Mouse (Mus musculus) heart, embryonic 10.5 days (tissue): ENCODE results near the gene Limch1. TPM values are rescaled to one million over a fixed set of nuclear protein-coding genes. Genes with fewer than 3 reads are reported as not detected.
A peak's percentile ranks its signal among the peaks of the same experiment; 100 is the strongest.

Experiments used
- DNase-seq: peaks from one replicate; pipeline ENCODE4 v3.0.0-alpha.2; 2017; ENCODE audit warnings: low spot score
- H3K27ac ChIP-seq: fragments of 300-500 bp; sonication (generic); 2 replicates; pipeline ENCODE4 v1.5.1; 2016; ENCODE audit warnings: mild to moderate bottlenecking
- H3K27me3 ChIP-seq: fragments of 300-500 bp; sonication (generic); 2 replicates; pipeline ENCODE4 v1.6.1; 2016; ENCODE audit warnings: mild to moderate bottlenecking; ENCODE audit not compliant: poor library complexity, insufficient read depth, severe bottlenecking
- H3K36me3 ChIP-seq: fragments of 300-500 bp; sonication (generic); 2 replicates; pipeline ENCODE4 v1.6.1; 2016; ENCODE audit warnings: mild to moderate bottlenecking, moderate library complexity
- H3K4me1 ChIP-seq: fragments of 300-500 bp; sonication (generic); 2 replicates; pipeline ENCODE4 v1.6.1; 2016; ENCODE audit warnings: mild to moderate bottlenecking
- H3K4me3 ChIP-seq: fragments of 300-500 bp; sonication (generic); 2 replicates; pipeline ENCODE4 v1.5.1; 2016; ENCODE audit warnings: mild to moderate bottlenecking, moderate library complexity
- H3K9me3 ChIP-seq: fragments of 300-500 bp; sonication (generic); 2 replicates; pipeline ENCODE4 v1.6.1; 2016; ENCODE audit warnings: mild to moderate bottlenecking, moderate library complexity
- WGBS: fragments of 180-500 bp; shearing (Covaris S2); methylation state at CpG from one replicate; pipeline ENCODE4 v1.1.7; 2016; 5-methylcytosine and 5-hydroxymethylcytosine counted together
- polyA plus RNA-seq: library from polyadenylated mRNA; unstranded; fragments of >200 nt; fragmentation: Nextera tagmentation; extraction: Ambion mirVana; gene quantifications from 2 replicates; pipeline ENCODE4 v1.2.1, GENCODE M21; 2016

The Limch1 gene
- polyA plus RNA-seq, 1 experiment from 2014 or later, result 30.1 TPM

- Histone ChIP-seq H3K27me3 (0 out of 2 replicates have a peak, but pooled peaks cover 6% of the 10 kb centered on the region), H3K4me1 (peaks cover 40% of the 10 kb centered on the region; the same call in 1 of the 2 replicates), H3K27ac (0 out of 2 replicates have a peak overlapping the region, but pooled peaks have one; percentile 6), H3K4me3 (no peak overlapping the region), H3K9me3 (no peaks in the 10 kb centered on the region), H3K36me3 (no peaks in the 10 kb centered on the region)
- 22% methylated on average over 9 of the region's 9 CpGs for WGBS
- DNase-seq, result no peak
These were observed 54.6 kb downstream of the Limch1 start for GRCm38 (mm10) chr5:66800243-66800642.

GRCm38 (mm10) chr5:66800977-66801376 lies 55.4 kb downstream of the Limch1 start:
- DNase-seq, result no peak
- no peak overlapping the region for H3K27ac ChIP-seq
- 0 out of 2 replicates have a peak, but pooled peaks cover 6% of the 10 kb centered on the region for H3K27me3 ChIP-seq
- H3K9me3 ChIP-seq, result no peaks in the 10 kb centered on the region
- no peaks in the 10 kb centered on the region for H3K36me3 ChIP-seq
- 86% methylated on average over 6 of the region's 6 CpGs for WGBS
- H3K4me1 ChIP-seq, result peaks cover 40% of the 10 kb centered on the region; the same call in 1 of the 2 replicates
- H3K4me3 ChIP-seq, result no peak overlapping the region

GRCm38 (mm10) chr5:66802196-66802595 lies 56.6 kb downstream of the Limch1 start:
- 70% methylated on average over 10 of the region's 10 CpGs for WGBS
- Histone ChIP-seq H3K36me3 (no peaks in the 10 kb centered on the region), H3K4me1 (peaks cover 38% of the 10 kb centered on the region; the same call in 1 of the 2 replicates), H3K27ac (no peak overlapping the region), H3K27me3 (0 out of 2 replicates have a peak, but pooled peaks cover 6% of the 10 kb centered on the region), H3K4me3 (no peak overlapping the region), H3K9me3 (no peaks in the 10 kb centered on the region)
- no peak for DNase-seq

GRCm38 (mm10) chr5:66806335-66806734 lies 60.7 kb downstream of the Limch1 start:
- WGBS, result 82% methylated on average over 7 of the region's 7 CpGs
- no peak overlapping the region for H3K4me3 ChIP-seq
- no peak for DNase-seq
- H3K27me3 ChIP-seq, result 0 out of 2 replicates have a peak, but pooled peaks cover 6% of the 10 kb centered on the region
- H3K4me1 ChIP-seq, result peaks cover 8% of the 10 kb centered on the region; the same call in 1 of the 2 replicates
- no peaks in the 10 kb centered on the region for H3K9me3 ChIP-seq
- H3K27ac ChIP-seq, result no peak overlapping the region
- H3K36me3 ChIP-seq, result no peaks in the 10 kb centered on the region

GRCm38 (mm10) chr5:66807737-66808136 lies 62.1 kb downstream of the Limch1 start:
- H3K27me3 ChIP-seq, result no peaks in the 10 kb centered on the region
- H3K4me3 ChIP-seq, result no peak overlapping the region
- H3K36me3 ChIP-seq, result no peaks in the 10 kb centered on the region
- WGBS, result 89% methylated on average over 6 of the region's 6 CpGs
- H3K4me1 ChIP-seq, result no peaks in the 10 kb centered on the region
- no peak for DNase-seq
- no peak overlapping the region for H3K27ac ChIP-seq
- H3K9me3 ChIP-seq, result no peaks in the 10 kb centered on the region

- no peaks in the 10 kb centered on the region for H3K36me3 ChIP-seq
- no peak overlapping the region for H3K4me3 ChIP-seq
- no peak for DNase-seq
- no peaks in the 10 kb centered on the region for H3K4me1 ChIP-seq
- H3K9me3 ChIP-seq, result no peaks in the 10 kb centered on the region
- no peaks in the 10 kb centered on the region for H3K27me3 ChIP-seq
- H3K27ac ChIP-seq, result no peak overlapping the region
- 81% methylated on average over 9 of the region's 9 CpGs for WGBS
These were observed 63.5 kb downstream of the Limch1 start for GRCm38 (mm10) chr5:66809016-66809570.

GRCm38 (mm10) chr5:66810396-66810795 lies 64.8 kb downstream of the Limch1 start:
- DNase-seq, result no peak
- Histone ChIP-seq H3K4me1 (no peaks in the 10 kb centered on the region), H3K36me3 (no peaks in the 10 kb centered on the region), H3K4me3 (no peak overlapping the region), H3K9me3 (no peaks in the 10 kb centered on the region), H3K27ac (no peak overlapping the region), H3K27me3 (no peaks in the 10 kb centered on the region)
- 50% methylated on average over 2 of the region's 2 CpGs for WGBS

GRCm38 (mm10) chr5:66814674-66815073 lies 69.0 kb downstream of the Limch1 start:
- Histone ChIP-seq H3K36me3 (no peaks in the 10 kb centered on the region), H3K4me3 (no peak overlapping the region), H3K27me3 (no peaks in the 10 kb centered on the region), H3K9me3 (no peaks in the 10 kb centered on the region), H3K27ac (no peak overlapping the region), H3K4me1 (no peaks in the 10 kb centered on the region)
- no peak for DNase-seq
- 89% methylated on average over 3 of the region's 3 CpGs for WGBS

- no peak overlapping the region for H3K4me3 ChIP-seq
- no peaks in the 10 kb centered on the region for H3K9me3 ChIP-seq
- DNase-seq, result no peak
- H3K4me1 ChIP-seq, result no peaks in the 10 kb centered on the region
- no peaks in the 10 kb centered on the region for H3K36me3 ChIP-seq
- H3K27ac ChIP-seq, result no peak overlapping the region
- no peaks in the 10 kb centered on the region for H3K27me3 ChIP-seq
- 51% methylated on average over 6 of the region's 6 CpGs for WGBS
These were observed 70.2 kb downstream of the Limch1 start for GRCm38 (mm10) chr5:66815877-66816276.

GRCm38 (mm10) chr5:66816751-66817150 lies 71.1 kb downstream of the Limch1 start:
- Histone ChIP-seq H3K27me3 (no peaks in the 10 kb centered on the region), H3K27ac (no peak overlapping the region), H3K9me3 (no peaks in the 10 kb centered on the region), H3K4me3 (no peak overlapping the region), H3K36me3 (no peaks in the 10 kb centered on the region), H3K4me1 (no peaks in the 10 kb centered on the region)
- WGBS, result 69% methylated on average over 18 of the region's 18 CpGs
- DNase-seq, result no peak

- H3K36me3 ChIP-seq, result no peaks in the 10 kb centered on the region
- WGBS, result 92% methylated on average over 8 of the region's 8 CpGs
- no peak for DNase-seq
These were observed 71.7 kb downstream of the Limch1 start for GRCm38 (mm10) chr5:66817184-66817956.

GRCm38 (mm10) chr5:66822500-66823205 lies 77.0 kb downstream of the Limch1 start:
- Histone ChIP-seq H3K27ac (no peak overlapping the region), H3K4me3 (no peak overlapping the region), H3K36me3 (no peaks in the 10 kb centered on the region), H3K4me1 (no peaks in the 10 kb centered on the region), H3K9me3 (no peaks in the 10 kb centered on the region), H3K27me3 (peaks cover 7% of the 10 kb centered on the region; the same call in 1 of the 2 replicates)
- DNase-seq, result no peak
- 87% methylated on average over 6 of the region's 6 CpGs for WGBS

More at GRCm38 (mm10) chr5:66817184-66817956, 71.7 kb downstream of the Limch1 start:
- Histone ChIP-seq H3K9me3 (no peaks in the 10 kb centered on the region), H3K4me1 (no peaks in the 10 kb centered on the region), H3K27me3 (no peaks in the 10 kb centered on the region), H3K4me3 (no peak overlapping the region), H3K27ac (no peak overlapping the region)

GRCm38 (mm10) chr5:66825586-66825985 lies 80.0 kb downstream of the Limch1 start:
- Histone ChIP-seq H3K36me3 (no peaks in the 10 kb centered on the region), H3K27ac (no peak overlapping the region), H3K27me3 (peaks cover 7% of the 10 kb centered on the region; the same call in 1 of the 2 replicates), H3K4me3 (no peak overlapping the region), H3K9me3 (no peaks in the 10 kb centered on the region), H3K4me1 (no peaks in the 10 kb centered on the region)
- DNase-seq, result no peak
- WGBS, result 79% methylated on average over 4 of the region's 4 CpGs
